Comparison of ENCODE assay signal across 8 mouse cellular contexts in genomic region chr15:93594888-93595698, GRCm38 (mm10). TPM values are rescaled to one million over a fixed set of nuclear protein-coding genes. Genes with fewer than 3 reads are reported as not detected.
DNase-seq lines count a peak whose midpoint lies in the region; ATAC-seq lines count a peak whose summit lies in the region.

No protein-coding gene starts in this region.

- ATAC-seq in intestine, embryonic 16.5 days = peak; percentile 59
- peak; percentile 30; the same call in 1 of the 2 replicates for ATAC-seq in limb, embryonic 13.5 days (ENCODE audit: low FRiP score, low read depth)
- peak; percentile 79 for ATAC-seq in midbrain, embryonic 15.5 days (replicated peaks)

- H3K4me3 ChIP-seq in intestine, embryonic 16.5 days (ENCODE audit: low read length) = peak overlapping the region; percentile 94
- peak overlapping the region; percentile 93 for H3K4me3 ChIP-seq in limb, embryonic 13.5 days
- H3K4me3 ChIP-seq in midbrain, embryonic 15.5 days = peak overlapping the region; percentile 75

- no peaks in the 10 kb centered on the region for H3K27me3 ChIP-seq in intestine, embryonic 16.5 days (replicated peaks; ENCODE audit: control insufficient read depth, insufficient read depth, low read length)
- H3K27me3 ChIP-seq in limb, embryonic 13.5 days = no peaks in the 10 kb centered on the region
- no peaks in the 10 kb centered on the region; the same call in 1 of the 2 replicates for H3K27me3 ChIP-seq in midbrain, embryonic 15.5 days (replicated peaks)

- WGBS in intestine, embryonic 16.5 days = under 1% methylated on average over 64 of the region's 64 CpGs
- under 1% methylated on average over 63 of the region's 64 CpGs for WGBS in limb, embryonic 13.5 days
- under 1% methylated on average over 64 of the region's 64 CpGs for WGBS in midbrain, embryonic 15.5 days

- H3K4me1 ChIP-seq in intestine, embryonic 16.5 days (ENCODE audit: control insufficient read depth, insufficient read depth, low read length) = peaks cover 30% of the 10 kb centered on the region
- H3K4me1 ChIP-seq in limb, embryonic 13.5 days = peaks cover 50% of the 10 kb centered on the region
- H3K4me1 ChIP-seq in midbrain, embryonic 15.5 days = peaks cover 31% of the 10 kb centered on the region

- peak overlapping the region; percentile 99 for H3K9ac ChIP-seq in intestine, embryonic 16.5 days (ENCODE audit: low read depth, low read length)
- H3K9ac ChIP-seq in limb, embryonic 13.5 days = peak overlapping the region; percentile 99
- H3K9ac ChIP-seq in midbrain, embryonic 15.5 days = peak overlapping the region; percentile 75

- peak; percentile 48 for DNase-seq in right cerebral cortex, adult 18-20 months
- DNase-seq in right cerebral cortex, postnatal 36 days (ENCODE audit: low spot score in 2 of 2) = no peak
- peak; percentile 34 to 57 for DNase-seq in cerebellum, postnatal 4 days (ENCODE audit: low spot score in 2 of 2)
- DNase-seq in gastrocnemius, postnatal 25 days = peak; percentile 26
- DNase-seq in thymus, adult 18-20 months = peak; percentile 30 to 33

- H3K9me3 ChIP-seq in intestine, embryonic 16.5 days (ENCODE audit: control insufficient read depth, low read length) = no peaks in the 10 kb centered on the region
- no peaks in the 10 kb centered on the region for H3K9me3 ChIP-seq in limb, embryonic 13.5 days
- H3K9me3 ChIP-seq in midbrain, embryonic 15.5 days = no peaks in the 10 kb centered on the region

- peak overlapping the region; percentile 94 for H3K4me2 ChIP-seq in intestine, embryonic 16.5 days (ENCODE audit: low read depth, low read length)
- H3K4me2 ChIP-seq in limb, embryonic 13.5 days (replicated peaks) = peak overlapping the region; percentile 77
- H3K4me2 ChIP-seq in midbrain, embryonic 15.5 days = peak overlapping the region; percentile 77

- H3K27ac ChIP-seq in intestine, embryonic 16.5 days (ENCODE audit: low read length) = peak overlapping the region; percentile 95
- peak overlapping the region; percentile 99 for H3K27ac ChIP-seq in limb, embryonic 13.5 days
- peak overlapping the region; percentile 82 for H3K27ac ChIP-seq in midbrain, embryonic 15.5 days

- no peaks in the 10 kb centered on the region for H3K36me3 ChIP-seq in intestine, embryonic 16.5 days (ENCODE audit: control insufficient read depth, insufficient read depth, low read length)
- H3K36me3 ChIP-seq in limb, embryonic 13.5 days = no peaks in the 10 kb centered on the region
- no peaks in the 10 kb centered on the region for H3K36me3 ChIP-seq in midbrain, embryonic 15.5 days (replicated peaks)

RNA-seq across cellular contexts. Expression of gene Prickle1, which starts 0.6 kb away (rescaled TPM):
- 1 to 10 TPM; 4.1 to 4.3 TPM for total RNA-seq in gastrocnemius, postnatal 25 days (2021)
- 18.1 TPM in 2 replicates for polyA plus RNA-seq in intestine, embryonic 16.5 days (2015; fragmentation: Nextera tagmentation; extraction: Ambion mirVana)
- polyA plus RNA-seq in limb, embryonic 13.5 days (2015; fragmentation: Nextera tagmentation; extraction: Ambion mirVana) = 56.8 and 57.2 TPM in 2 replicates
- polyA plus RNA-seq in midbrain, embryonic 15.5 days (2015; fragmentation: Nextera tagmentation; extraction: Ambion mirVana) = 12.9 and 13.4 TPM in 2 replicates

Comparison
In these comparisons a context has a peak if more than half of its experiments do, and no peak if none do; other contexts are left out.
1. DNase-seq: peak in right cerebral cortex, adult 18-20 months (single experiment), cerebellum, postnatal 4 days (2 of 2), gastrocnemius, postnatal 25 days (single experiment) and thymus, adult 18-20 months (2 of 2); none in right cerebral cortex, postnatal 36 days (0 of 2).
2. Peak in every context shown above with its lines, with median percentiles within 50 percentile points of each other: ATAC-seq, H3K27ac ChIP-seq, H3K4me2 ChIP-seq, H3K4me3 ChIP-seq and H3K9ac ChIP-seq.